Mouse (Mus musculus) heart, embryonic 15.5 days (tissue): ENCODE measurements around the gene Tenm2. TPM values are rescaled to one million over a fixed set of nuclear protein-coding genes. Genes with fewer than 3 reads are reported as not detected.

Source experiments
- ATAC-seq: fragments of 200-750 bp; cut with Nextera tagmentation; replicated peaks from 2 replicates; pipeline ENCODE4 v1.8.0; 2017; ENCODE audit warnings: low read depth, moderate TSS enrichment; ENCODE audit not compliant: insufficient number of reproducible peaks, insufficient read depth, low FRiP score
- H3K27ac ChIP-seq: fragments of 300-500 bp; sonication (generic); 2 replicates; pipeline ENCODE4 v1.5.1; 2015; ENCODE audit warnings: mild to moderate bottlenecking, inconsistent platforms
- H3K27me3 ChIP-seq: fragments of 300-500 bp; sonication (generic); 2 replicates; pipeline ENCODE4 v1.6.1; 2015; ENCODE audit warnings: inconsistent platforms
- H3K36me3 ChIP-seq: fragments of 300-500 bp; sonication (generic); 2 replicates; pipeline ENCODE4 v1.6.1; 2015; ENCODE audit warnings: mild to moderate bottlenecking, inconsistent platforms
- H3K4me1 ChIP-seq: fragments of 300-500 bp; sonication (generic); replicated peaks from 2 replicates; pipeline ENCODE4 v1.6.1; 2015; ENCODE audit warnings: inconsistent platforms
- H3K4me2 ChIP-seq: fragments of 300-500 bp; sonication (generic); 2 replicates; pipeline ENCODE4 v1.6.1; 2015; ENCODE audit warnings: inconsistent platforms, mild to moderate bottlenecking, moderate library complexity
- H3K4me3 ChIP-seq: fragments of 300-500 bp; sonication (generic); 2 replicates; pipeline ENCODE4 v1.5.1; 2015; ENCODE audit warnings: mild to moderate bottlenecking, inconsistent platforms
- H3K9ac ChIP-seq: fragments of 300-500 bp; sonication (generic); 2 replicates; pipeline ENCODE4 v1.6.1; 2015; ENCODE audit warnings: mild to moderate bottlenecking, inconsistent platforms
- H3K9me3 ChIP-seq: fragments of 300-500 bp; sonication (generic); replicated peaks from 2 replicates; pipeline ENCODE4 v1.6.1; 2016; ENCODE audit warnings: inconsistent platforms
- WGBS: fragments of 180-500 bp; shearing (Covaris S2); methylation state at CpG from one replicate; pipeline ENCODE4 v1.1.7; 2015; ENCODE audit warnings: mixed read lengths; 5-methylcytosine and 5-hydroxymethylcytosine counted together
- polyA plus RNA-seq: library from polyadenylated mRNA; unstranded; fragments of >200 nt; fragmentation: Nextera tagmentation; extraction: Ambion mirVana; gene quantifications from 2 replicates; pipeline ENCODE4 v1.2.1, GENCODE M21; 2015

The Tenm2 gene
- polyA plus RNA-seq, 1 experiment from 2014 or later = 0.49 TPM

GRCm38 (mm10) chr11:36560785-36561548 lies 674.8 kb downstream of the Tenm2 start:
- 82% methylated on average over 7 of the region's 7 CpGs for WGBS
- no peak for ATAC-seq

GRCm38 (mm10) chr11:36557316-36557715 lies 678.4 kb downstream of the Tenm2 start:
- Histone ChIP-seq H3K27ac (no peak overlapping the region), H3K4me3 (no peak overlapping the region), H3K36me3 (no peaks in the 10 kb centered on the region), H3K27me3 (no peaks in the 10 kb centered on the region), H3K4me1 (no peaks in the 10 kb centered on the region), H3K4me2 (no peak overlapping the region), H3K9ac (no peak overlapping the region), H3K9me3 (no peaks in the 10 kb centered on the region)
- no peak for ATAC-seq
- WGBS = 83% methylated on average over 6 of the region's 6 CpGs

More at GRCm38 (mm10) chr11:36560785-36561548, 674.8 kb downstream of the Tenm2 start:
- no peak overlapping the region for H3K27ac ChIP-seq
- no peaks in the 10 kb centered on the region for H3K4me1 ChIP-seq
- H3K4me3 ChIP-seq = no peak overlapping the region
- H3K27me3 ChIP-seq = no peaks in the 10 kb centered on the region
- H3K36me3 ChIP-seq = no peaks in the 10 kb centered on the region
- H3K9me3 ChIP-seq = no peaks in the 10 kb centered on the region
- H3K4me2 ChIP-seq = no peak overlapping the region
- H3K9ac ChIP-seq = no peak overlapping the region

GRCm38 (mm10) chr11:36553286-36553685 lies 682.5 kb downstream of the Tenm2 start:
- no peaks in the 10 kb centered on the region for H3K4me1 ChIP-seq
- no peak overlapping the region for H3K9ac ChIP-seq
- H3K9me3 ChIP-seq = no peaks in the 10 kb centered on the region
- H3K27ac ChIP-seq = no peak overlapping the region
- H3K4me3 ChIP-seq = no peak overlapping the region
- 78% methylated on average over 5 of the region's 5 CpGs for WGBS
- no peaks in the 10 kb centered on the region for H3K27me3 ChIP-seq
- H3K4me2 ChIP-seq = no peak overlapping the region
- ATAC-seq = no peak
- H3K36me3 ChIP-seq = no peaks in the 10 kb centered on the region

GRCm38 (mm10) chr11:36550649-36551048 lies 685.1 kb downstream of the Tenm2 start:
- no peaks in the 10 kb centered on the region for H3K4me1 ChIP-seq
- WGBS = 79% methylated on average over 4 of the region's 4 CpGs

GRCm38 (mm10) chr11:36549398-36550139 lies 686.2 kb downstream of the Tenm2 start:
- H3K4me3 ChIP-seq = no peak overlapping the region
- ATAC-seq = no peak
- H3K9me3 ChIP-seq = no peaks in the 10 kb centered on the region
- H3K4me1 ChIP-seq = no peaks in the 10 kb centered on the region
- no peak overlapping the region for H3K9ac ChIP-seq
- H3K27ac ChIP-seq = no peak overlapping the region
- WGBS = 41% methylated on average over 11 of the region's 11 CpGs
- H3K4me2 ChIP-seq = no peak overlapping the region
- H3K36me3 ChIP-seq = no peaks in the 10 kb centered on the region
- no peaks in the 10 kb centered on the region for H3K27me3 ChIP-seq

More at GRCm38 (mm10) chr11:36550649-36551048, 685.1 kb downstream of the Tenm2 start:
- no peaks in the 10 kb centered on the region for H3K36me3 ChIP-seq
- H3K9me3 ChIP-seq = no peaks in the 10 kb centered on the region
- no peak overlapping the region for H3K9ac ChIP-seq
- H3K27me3 ChIP-seq = no peaks in the 10 kb centered on the region
- no peak for ATAC-seq
- no peak overlapping the region for H3K27ac ChIP-seq
- H3K4me3 ChIP-seq = no peak overlapping the region
- H3K4me2 ChIP-seq = no peak overlapping the region

GRCm38 (mm10) chr11:36548139-36548538 lies 687.6 kb downstream of the Tenm2 start:
- no peak overlapping the region for H3K27ac ChIP-seq
- ATAC-seq = no peak
- no peak overlapping the region for H3K4me3 ChIP-seq
- 68% methylated on average over 4 of the region's 4 CpGs for WGBS
- no peak overlapping the region for H3K4me2 ChIP-seq
- no peaks in the 10 kb centered on the region for H3K9me3 ChIP-seq
- no peaks in the 10 kb centered on the region for H3K4me1 ChIP-seq
- no peak overlapping the region for H3K9ac ChIP-seq
- no peaks in the 10 kb centered on the region for H3K27me3 ChIP-seq
- no peaks in the 10 kb centered on the region for H3K36me3 ChIP-seq

- WGBS = 72% methylated on average over 4 of the region's 4 CpGs
Measured at GRCm38 (mm10) chr11:36538144-36538543, 697.6 kb downstream of the Tenm2 start.

GRCm38 (mm10) chr11:36537573-36538133 lies 698.1 kb downstream of the Tenm2 start:
- no peaks in the 10 kb centered on the region for H3K9me3 ChIP-seq
- H3K4me1 ChIP-seq = no peaks in the 10 kb centered on the region
- no peak overlapping the region for H3K4me3 ChIP-seq
- H3K9ac ChIP-seq = no peak overlapping the region
- no peak for ATAC-seq
- no peaks in the 10 kb centered on the region for H3K27me3 ChIP-seq
- WGBS = 81% methylated on average over 9 of the region's 9 CpGs
- no peaks in the 10 kb centered on the region for H3K36me3 ChIP-seq
- H3K4me2 ChIP-seq = no peak overlapping the region
- no peak overlapping the region for H3K27ac ChIP-seq

More at GRCm38 (mm10) chr11:36538144-36538543, 697.6 kb downstream of the Tenm2 start:
- Histone ChIP-seq H3K4me2 (no peak overlapping the region), H3K27me3 (no peaks in the 10 kb centered on the region), H3K9ac (no peak overlapping the region), H3K4me3 (no peak overlapping the region), H3K9me3 (no peaks in the 10 kb centered on the region), H3K4me1 (no peaks in the 10 kb centered on the region), H3K27ac (no peak overlapping the region), H3K36me3 (no peaks in the 10 kb centered on the region)
- ATAC-seq = no peak

GRCm38 (mm10) chr11:36535591-36535990 lies 700.2 kb downstream of the Tenm2 start:
- Histone ChIP-seq H3K27me3 (no peaks in the 10 kb centered on the region), H3K9me3 (no peaks in the 10 kb centered on the region), H3K4me2 (no peak overlapping the region), H3K4me3 (no peak overlapping the region), H3K36me3 (no peaks in the 10 kb centered on the region), H3K4me1 (no peaks in the 10 kb centered on the region), H3K9ac (no peak overlapping the region), H3K27ac (no peak overlapping the region)
- 66% methylated on average over 3 of the region's 3 CpGs for WGBS
- no peak for ATAC-seq

- H3K36me3 ChIP-seq = no peaks in the 10 kb centered on the region
- 53% methylated on average over 4 of the region's 4 CpGs for WGBS
- H3K27me3 ChIP-seq = no peaks in the 10 kb centered on the region
Measured at GRCm38 (mm10) chr11:36531614-36532013, 704.1 kb downstream of the Tenm2 start.

GRCm38 (mm10) chr11:36527509-36527908 lies 708.3 kb downstream of the Tenm2 start:
- 40% methylated on average over 4 of the region's 4 CpGs for WGBS
- Histone ChIP-seq H3K4me2 (no peak overlapping the region), H3K4me1 (0 out of 2 replicates have a peak, but pooled peaks cover 4% of the 10 kb centered on the region), H3K4me3 (no peak overlapping the region), H3K27ac (no peak overlapping the region), H3K9me3 (no peaks in the 10 kb centered on the region), H3K9ac (no peak overlapping the region), H3K27me3 (no peaks in the 10 kb centered on the region), H3K36me3 (no peaks in the 10 kb centered on the region)
- no peak for ATAC-seq

More at GRCm38 (mm10) chr11:36531614-36532013, 704.1 kb downstream of the Tenm2 start:
- Histone ChIP-seq H3K4me1 (0 out of 2 replicates have a peak, but pooled peaks cover 4% of the 10 kb centered on the region), H3K9me3 (no peaks in the 10 kb centered on the region), H3K4me3 (no peak overlapping the region), H3K9ac (no peak overlapping the region), H3K4me2 (no peak overlapping the region), H3K27ac (no peak overlapping the region)
- no peak; the same call in 1 of the 2 replicates for ATAC-seq
